Mouse (Mus musculus): ENCODE data around the gene Actr5.
A peak's percentile ranks its signal among the peaks of the same experiment; 100 is the strongest.

The Actr5 gene

DNA sequence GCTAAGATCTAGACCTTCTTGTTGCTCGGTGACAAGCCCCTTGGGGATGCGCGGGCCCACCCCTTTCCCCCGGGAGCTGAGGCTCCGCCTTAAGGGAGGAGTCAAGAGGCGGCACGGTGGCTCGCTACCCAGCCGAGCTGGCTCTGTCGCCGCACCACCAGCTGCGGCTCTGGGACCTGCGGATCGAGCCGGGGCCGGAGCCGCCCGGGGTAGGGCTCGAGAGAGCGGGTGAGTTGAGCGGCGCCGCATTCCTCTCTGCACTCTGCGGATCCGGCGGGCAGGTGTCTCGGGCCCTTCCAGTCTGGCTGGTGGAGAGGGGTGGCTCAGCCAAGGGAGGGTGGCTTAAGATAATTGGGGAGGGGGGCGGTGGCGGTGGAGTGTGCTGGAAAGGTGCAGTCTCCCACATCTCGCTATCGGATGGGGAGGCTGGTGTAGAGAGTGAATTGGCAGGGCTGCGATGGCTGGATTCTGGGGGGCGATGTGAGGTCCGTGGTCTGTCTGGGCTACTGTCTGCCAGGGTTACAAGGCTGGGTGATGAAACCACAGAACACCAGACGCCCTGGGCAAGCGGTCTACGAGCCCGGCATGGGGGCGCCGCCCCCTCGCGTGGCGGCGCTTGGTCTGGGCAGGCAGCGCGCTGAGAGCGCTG, 42.5 kb downstream of the Actr5 start:
- DNase-seq (ENCODE audit: inconsistent ontology term) = peak; percentile 61

DNA sequence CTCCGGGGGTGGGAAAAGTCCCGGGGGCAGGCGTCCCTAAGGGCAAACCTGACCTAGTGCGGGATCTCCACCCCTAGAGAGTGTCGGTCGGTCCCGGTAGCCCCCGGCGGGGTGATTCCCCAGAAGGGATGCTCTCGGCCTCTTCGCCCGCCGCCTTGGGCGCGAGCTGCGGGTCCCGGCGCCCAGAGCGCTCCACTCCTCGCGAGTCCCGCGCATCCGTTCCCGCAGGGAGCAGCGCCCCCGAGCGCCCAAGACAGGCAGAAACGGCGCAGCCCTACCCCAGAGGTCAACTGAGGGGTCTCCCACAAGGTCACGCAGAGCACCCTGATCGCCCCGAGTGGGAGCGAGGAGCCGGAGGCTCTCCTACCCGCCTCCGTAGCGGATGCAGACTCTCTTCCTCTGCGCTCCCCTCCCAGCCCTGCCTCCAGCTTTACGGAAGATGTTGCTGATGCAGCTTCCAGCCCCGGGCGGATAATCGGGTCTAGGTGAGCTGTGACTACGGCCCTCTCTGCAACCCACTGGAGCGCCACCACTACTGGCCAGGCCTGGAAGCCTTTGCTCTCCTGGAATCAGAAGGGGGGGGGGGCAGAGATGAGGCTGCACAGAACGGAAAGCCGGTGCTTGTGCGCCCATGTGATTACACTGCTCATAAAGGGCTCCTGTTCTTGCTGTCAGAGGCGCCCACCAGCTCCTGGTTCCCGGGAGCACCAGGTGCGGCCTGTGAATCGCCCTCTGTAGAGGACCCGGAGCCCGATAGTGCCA, 43.2 kb downstream of the Actr5 start:
- peak; percentile 49 for DNase-seq (ENCODE audit: inconsistent ontology term)

DNA sequence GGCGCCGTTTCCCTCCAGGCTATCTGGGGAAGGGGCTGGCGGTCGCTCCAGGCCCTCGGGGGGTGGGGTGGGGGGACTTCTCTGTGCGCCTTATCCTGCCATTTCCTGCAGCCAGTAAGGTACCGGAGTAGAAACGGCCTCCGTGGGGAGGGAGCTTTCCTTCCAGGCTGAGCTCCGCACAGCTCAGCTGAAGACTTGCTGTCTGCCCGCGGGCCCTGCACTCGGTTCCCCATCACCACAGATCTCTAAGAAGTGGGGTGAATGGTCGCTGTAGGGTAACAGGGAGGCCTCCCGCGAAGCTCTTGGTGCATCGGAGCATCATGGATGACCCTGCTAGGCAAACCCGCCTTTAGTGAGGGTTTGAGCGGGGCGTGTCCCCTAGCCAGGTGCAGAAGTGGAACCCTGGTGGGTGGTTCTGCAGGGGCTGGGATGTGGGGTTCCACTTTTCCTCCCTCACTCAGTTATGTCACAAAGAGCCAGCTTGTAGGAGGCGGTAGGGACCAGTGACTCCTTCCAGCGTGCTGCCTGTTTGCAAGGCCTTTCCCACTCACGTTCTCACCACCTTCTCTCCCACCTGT, 43.8 kb downstream of the Actr5 start:
- DNase-seq (ENCODE audit: inconsistent ontology term) = no peak

DNA sequence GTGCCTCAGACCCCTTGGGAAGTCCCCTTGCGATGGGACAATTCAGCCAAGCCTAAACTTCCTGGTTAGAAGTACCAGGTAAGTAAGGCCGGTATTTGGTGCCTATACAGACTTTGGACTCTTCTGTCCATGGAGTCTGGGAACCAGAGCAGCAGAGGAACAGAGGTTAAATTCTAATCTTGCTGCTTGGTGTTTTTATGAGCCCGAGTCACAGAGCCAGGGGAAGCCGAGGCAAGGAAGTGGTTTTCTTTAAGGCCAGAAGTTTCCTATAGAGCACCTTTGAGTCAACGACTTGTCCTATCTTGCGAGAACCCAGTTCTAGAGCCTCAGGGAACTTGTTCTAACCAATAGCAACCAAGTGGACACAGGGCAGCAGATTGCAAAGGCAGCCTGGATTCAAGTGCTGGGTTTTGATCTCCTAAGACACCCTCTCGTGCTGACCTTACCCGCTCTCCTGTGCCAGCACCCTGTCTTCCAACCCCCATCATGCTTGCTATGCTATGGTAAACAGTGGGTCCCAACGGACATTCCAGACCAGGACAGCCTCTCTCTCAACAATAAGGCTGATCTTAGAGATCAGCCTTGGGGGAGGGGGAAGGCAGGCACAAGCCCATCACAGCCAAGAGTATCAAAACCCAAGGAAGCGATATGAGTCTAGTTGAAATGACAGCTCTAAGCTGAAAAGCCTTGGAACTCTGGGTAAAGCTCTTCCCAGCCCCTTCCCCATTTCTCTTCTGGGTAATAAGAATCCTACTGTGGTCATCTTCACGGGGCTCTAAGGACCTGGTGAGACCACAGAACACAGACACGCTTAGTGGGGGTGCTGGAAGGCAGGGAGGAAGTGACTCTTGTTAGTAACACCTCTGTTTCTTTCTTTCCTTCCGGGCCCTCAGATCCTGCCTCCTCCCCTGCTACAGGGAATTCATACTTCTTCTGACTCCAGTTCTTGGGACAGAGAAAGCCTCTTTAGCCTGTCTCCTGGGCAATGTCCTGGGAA, 44.8 kb downstream of the Actr5 start:
- DNase-seq (ENCODE audit: inconsistent ontology term) = no peak

DNA sequence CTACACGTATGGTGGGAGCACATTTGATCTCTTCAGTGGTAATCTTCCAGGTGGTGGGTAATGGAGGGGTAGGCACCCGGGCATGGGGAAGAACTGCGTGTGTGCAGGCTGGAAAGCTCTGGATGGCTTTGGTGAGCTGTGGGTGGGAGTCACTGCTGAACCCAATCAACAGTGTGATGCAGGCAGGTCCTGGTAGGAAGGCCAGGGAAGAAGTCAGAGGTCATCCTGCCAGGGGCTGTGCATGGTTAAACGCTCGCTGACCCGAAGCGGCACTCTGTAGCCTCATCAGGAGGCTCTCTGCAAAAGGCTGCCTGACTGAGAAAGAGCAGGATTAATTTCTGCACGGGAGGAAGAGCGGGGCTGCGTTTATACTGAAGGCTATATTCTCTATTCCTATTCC, 45.9 kb downstream of the Actr5 start:
- DNase-seq (ENCODE audit: inconsistent ontology term) = no peak

DNA sequence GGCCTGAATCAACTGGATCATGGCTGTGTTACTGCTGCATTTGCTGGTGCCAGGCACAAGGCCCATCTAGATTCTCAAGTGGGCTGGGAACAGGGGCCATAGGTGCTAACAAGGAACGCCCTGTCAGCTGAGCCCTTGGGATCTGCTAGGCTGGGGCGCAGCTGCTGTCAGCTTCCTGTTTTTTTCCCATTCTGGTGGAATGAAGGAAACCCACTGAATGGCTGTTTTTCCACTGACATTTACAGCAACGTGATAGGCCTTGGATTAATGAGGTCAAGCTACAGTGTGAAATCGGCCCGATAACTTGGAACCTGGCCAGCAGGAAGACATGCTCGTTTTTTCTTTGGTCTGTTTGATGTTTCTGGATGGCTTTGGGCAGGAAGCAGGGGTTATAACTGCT, 48.1 kb downstream of the Actr5 start:
- DNase-seq (ENCODE audit: inconsistent ontology term) = peak; percentile 26

DNA sequence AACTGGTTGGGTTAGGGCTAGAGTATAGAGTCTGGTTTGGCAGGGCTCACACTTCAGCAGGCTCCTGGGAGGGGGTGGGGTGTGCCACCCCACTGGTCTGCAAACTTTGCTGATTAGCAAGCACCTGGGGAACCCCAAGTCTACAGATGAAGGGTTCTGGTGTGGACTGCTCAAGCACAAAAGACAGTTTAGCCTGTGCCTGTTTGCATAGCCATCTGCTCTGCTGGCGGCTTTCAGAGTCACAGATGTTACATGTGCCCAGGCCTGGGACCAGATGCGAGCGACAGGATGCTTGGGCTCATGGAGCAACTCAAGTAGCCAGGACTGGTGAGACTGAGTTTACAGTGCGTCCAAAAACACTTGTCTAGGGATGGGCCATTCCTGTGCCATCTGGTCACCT, 48.8 kb downstream of the Actr5 start:
- no peak for DNase-seq (ENCODE audit: inconsistent ontology term)

DNA sequence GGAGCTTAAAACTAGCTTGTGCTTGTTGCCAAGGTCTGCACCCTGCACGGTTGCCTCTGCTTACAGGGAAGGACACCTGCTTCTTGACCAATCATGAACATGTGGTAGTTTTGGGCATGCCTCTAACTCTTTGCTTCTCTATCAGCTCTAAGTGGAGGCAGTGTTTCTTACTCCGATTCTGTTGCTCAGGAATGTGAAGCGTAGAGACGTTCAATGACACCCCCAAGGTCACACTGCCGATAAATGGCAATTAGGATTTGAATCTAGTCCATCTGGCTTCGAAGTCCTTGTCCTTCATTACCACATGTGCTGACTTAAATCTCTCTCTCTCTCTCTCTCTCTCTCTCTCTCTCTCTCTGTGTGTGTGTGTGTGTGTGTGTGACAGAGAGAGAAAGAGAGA, 49.4 kb downstream of the Actr5 start:
- DNase-seq (ENCODE audit: inconsistent ontology term) = no peak

DNA sequence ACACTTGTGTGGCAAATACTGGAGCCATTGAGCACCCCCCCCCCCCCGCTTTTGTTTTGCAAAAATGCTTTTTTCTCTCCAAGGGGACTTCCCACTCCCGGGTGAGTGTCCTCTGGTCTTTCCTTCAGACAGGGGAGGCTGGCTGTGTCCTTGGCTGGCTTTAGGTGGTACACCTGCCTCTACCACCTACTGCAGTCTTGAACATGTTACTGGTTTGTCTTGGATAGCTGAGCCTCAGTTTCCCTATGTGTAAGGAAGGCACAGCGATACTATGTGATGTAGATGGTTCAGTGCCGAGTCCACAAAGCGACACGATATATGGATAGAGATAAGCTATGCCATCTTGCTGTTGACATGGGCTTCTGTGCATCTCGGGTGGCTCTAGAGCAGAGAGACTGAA, 50.1 kb downstream of the Actr5 start:
- DNase-seq (ENCODE audit: inconsistent ontology term) = no peak

DNA sequence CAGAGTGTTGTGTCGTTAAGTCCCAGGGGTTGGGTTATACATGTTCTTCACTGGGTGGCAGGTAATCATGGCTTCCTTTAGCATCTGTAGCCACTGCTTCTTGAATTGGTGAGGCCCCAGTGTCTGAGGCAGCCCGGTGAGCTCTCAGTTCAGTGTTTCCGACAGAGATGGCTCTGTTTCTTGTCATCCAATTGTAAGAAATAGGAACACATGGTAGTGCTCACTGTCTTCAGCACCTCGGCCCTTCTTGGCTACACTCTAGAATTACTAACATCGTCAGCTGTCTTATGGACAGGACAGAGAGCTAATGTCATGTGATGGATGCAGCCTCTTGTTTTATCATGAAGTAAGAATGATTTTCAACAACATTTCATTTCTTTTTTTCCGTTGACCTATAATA, 50.5 kb downstream of the Actr5 start:
- DNase-seq (ENCODE audit: inconsistent ontology term) = no peak

DNA sequence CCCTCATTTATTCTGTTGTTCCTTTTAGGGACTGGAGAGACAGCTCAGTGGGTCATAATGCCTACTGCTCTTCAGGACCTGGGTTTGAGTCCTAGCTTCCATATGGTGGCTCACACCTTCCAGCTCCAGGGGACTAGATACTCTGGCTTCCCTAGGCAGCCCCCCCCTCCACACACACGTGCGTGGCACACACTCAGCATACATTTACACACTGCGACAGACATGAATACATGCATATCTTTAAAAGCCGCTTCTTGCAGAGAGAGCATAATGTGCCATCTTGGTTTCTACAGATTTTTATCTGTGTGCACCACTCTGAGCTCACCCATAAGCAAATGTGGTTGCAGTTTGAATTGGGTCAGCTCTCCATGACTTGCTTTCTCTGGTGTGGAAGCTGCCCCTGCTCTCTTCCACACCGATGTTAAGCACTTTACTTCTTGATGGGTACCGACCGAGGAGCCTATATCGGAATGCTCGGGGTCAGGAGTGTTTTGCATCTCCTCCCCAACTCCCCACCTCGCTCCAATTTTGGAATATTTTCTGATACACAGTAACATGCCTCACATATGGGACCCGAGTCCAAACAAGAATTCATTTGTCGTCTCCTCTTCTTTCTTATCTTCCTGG, 51.3 kb downstream of the Actr5 start:
- DNase-seq (ENCODE audit: inconsistent ontology term) = no peak

DNA sequence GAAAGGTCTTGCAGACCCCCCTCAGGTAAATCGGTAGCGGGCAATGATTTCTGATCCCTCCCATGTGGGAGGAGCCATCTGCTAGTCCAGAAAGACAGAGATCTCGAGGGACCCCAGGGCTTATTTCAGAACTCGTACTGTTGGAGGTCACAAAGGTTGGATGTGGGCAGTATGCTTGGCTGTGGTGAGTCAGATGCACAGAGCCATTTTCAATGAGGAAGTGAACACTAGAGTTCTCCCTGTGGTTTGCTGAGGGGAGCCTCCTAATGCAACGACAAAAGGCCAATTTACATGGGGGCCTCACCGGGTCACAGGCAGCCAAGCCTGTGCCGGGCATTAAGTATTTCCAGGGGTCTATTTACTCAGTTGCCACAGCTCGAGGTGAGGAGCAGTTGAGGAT, 53.3 kb downstream of the Actr5 start:
- no peak for DNase-seq (ENCODE audit: inconsistent ontology term)

DNA sequence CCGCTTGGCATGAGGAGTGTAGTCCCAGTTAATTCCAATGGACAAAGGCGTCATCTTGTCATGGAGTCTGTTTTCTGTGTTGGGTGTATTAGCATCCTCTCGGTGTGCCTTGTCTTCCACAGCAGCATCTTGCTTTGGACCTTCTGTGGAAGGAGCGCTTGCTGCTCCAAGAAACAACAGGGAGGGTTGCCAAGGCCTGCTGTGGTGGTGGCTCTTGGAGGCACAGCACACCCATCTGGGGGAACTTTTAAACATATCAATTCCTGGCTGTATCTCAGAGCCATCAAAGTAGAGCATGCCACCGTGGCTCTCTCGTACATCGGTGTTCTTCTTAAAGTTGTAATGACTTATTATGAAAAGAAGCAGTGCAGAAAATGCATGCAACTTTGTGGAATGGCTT, 54.4 kb downstream of the Actr5 start:
- no peak for DNase-seq (ENCODE audit: inconsistent ontology term)

DNA sequence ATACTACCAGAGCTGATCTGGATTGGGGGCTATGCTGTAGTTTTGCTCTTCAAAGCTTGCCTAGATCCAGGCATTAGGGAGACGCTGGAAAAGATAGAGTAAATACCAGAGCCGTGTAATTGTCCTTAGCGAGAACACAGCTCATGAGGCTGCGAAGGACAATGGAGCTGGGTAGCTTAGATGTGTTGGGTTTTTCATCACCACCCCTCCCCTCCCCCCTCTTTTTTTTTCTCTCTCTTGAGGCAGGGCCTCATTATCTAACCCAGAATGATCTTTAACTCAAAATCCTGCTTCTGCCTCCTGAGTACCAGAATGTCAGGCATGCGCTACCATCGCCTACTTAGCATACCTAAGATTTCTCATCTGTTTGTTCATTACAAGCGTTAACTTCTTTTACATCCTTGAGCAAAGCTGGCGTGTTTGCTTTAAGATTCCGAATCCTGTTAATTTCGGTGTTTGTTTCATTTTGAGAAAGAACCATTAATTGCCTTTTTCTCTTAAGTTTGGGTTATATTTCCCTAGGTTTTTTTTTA, 55.7 kb downstream of the Actr5 start:
- DNase-seq (ENCODE audit: inconsistent ontology term) = no peak

DNA sequence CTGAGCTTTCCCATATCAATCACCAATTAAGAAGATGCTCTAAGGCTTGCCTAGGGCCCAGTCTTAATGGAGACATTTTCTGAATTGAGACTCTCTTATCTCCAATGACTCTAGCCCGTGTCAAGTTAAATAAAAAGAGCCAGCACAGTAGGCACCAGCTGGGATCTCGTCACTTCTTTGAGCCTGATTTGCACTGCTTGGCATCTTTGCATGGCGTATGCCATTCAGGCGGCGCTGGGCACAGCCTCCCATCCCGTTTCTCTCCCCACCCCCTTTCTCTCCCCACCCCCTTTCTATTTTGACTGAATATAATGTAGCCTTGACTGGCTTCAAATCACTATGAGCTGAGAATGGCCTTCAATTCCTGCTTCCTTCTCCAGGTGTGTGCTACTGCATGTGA, 57.0 kb downstream of the Actr5 start:
- DNase-seq (ENCODE audit: inconsistent ontology term) = no peak

DNA sequence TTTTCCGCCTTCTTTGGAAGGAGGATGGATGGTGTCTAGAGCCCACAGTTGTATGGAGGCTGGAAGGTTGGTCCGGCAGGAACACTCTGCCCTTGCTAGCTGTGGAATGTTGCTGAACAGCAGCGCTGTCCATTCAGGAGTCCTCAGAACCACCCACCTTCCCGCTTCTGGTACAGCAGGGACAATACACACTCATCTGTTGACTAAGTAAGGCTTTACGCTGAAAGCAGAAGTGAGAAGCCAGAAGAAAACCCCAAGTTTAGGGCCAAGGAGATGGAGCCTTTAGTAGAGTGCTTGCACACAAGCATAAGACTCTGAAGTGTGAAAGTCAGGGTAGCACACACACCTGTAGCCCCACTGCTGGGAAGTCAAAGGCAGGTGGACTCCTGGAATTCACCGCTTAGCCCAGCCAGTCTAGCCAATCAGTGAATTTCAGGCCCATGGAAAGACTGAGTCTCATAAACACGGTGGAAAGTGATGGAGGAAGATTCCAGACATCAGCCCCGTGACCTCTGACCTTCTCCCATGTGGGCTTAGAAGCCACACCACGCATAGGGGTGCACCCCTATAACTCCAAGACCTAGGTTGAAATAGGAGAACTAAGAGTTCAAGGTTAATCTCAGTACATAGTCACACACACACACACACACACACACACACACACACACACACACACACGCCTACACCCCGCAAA, 57.8 kb downstream of the Actr5 start:
- no peak for DNase-seq (ENCODE audit: inconsistent ontology term)

DNA sequence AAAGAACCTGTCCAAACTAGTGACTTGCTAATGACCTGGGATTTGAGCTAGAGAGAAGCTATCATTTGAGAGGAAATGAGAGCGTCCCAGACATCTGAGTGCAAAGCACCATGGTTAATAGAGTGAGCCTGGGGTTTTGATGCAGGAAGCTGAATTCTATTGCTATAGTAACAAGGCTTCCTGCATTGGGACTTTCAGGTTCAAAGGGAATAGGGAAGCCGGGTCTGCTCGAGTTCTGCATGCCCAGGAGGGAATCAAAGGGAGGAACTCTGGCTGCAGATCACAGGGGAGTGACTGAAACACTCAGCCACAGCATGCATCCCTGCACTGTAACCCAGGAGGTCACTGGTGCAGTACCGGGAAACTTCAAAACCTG, 58.3 kb downstream of the Actr5 start:
- no peak for DNase-seq (ENCODE audit: inconsistent ontology term)

DNA sequence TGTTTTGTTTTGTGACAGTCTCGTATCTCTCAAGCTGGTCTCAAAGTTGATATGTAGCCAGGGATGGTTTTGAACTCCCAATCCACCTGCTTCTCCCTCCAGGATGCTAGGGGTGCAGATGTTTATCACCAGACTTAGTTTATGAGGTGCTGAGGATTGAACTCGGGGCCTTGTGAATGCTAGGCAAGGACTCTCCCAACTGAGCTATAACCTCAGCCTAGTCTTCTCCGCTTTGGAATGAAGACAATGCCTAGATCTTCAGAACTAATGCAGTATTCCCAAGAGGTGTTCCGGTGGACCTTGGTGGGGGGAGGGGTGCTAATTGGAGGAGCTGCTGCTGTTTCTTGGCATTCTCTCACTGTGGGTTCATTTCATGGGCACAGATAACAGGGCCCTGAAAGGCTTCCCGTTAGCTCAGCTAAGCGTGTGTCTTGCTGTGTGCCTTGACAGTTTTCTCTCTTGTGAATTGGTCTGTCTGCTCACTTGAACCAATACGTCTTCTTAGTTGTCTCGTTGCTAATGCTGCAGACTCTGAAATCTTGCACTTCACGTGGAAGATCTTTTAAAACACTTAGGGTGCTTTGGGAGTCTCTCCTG, 59.7 kb downstream of the Actr5 start:
- DNase-seq (ENCODE audit: inconsistent ontology term) = no peak

DNA sequence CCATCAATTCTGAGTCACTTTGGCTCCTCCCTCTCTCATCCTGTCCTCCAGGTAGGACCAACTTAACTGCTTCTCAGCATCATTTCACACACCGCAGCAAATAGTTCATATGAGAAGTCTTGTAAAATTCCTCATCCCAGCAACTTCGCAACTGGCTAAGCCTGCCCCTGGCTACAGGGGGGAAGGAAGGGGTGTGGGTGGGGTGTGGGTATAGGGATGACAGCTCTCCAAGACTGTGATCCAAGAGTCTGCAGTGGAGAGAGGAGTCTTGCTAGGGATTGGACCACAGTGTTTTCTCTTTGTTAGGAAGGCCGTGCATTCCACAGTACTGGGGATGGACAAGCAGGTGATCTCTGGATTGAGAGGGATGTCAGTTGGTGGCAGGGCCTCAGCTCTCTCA, 60.2 kb downstream of the Actr5 start:
- DNase-seq (ENCODE audit: inconsistent ontology term) = no peak

DNA sequence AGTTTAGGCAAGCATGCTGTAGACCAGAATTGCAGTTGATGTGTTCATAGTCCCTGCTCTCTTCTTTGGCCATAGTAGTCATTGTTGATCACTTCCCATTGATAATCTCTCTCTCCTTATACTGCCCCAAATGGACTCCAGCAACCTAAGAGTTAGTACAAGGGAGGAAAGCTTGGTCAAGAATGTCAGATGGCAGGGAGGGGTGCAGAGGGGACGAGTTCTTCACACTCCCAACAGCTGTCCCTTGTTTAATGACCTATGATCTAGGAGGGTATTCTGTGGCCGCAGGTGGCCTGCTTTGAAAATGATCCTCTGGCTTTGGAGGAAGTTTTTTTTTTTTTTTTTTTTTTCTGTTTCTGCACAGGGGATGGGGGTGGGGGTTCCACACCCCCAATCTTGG, 61.7 kb downstream of the Actr5 start:
- DNase-seq (ENCODE audit: inconsistent ontology term) = no peak
